Mouse (Mus musculus) cortical plate, adult 2 months (tissue): ENCODE data around the gene Pakap.

Experiments
- CTCF ChIP-seq: fragments of 200-500 bp; IDR thresholded peaks from 2 replicates; pipeline ENCODE4 v1.5.1; 2011; ENCODE audit warnings: mild to moderate bottlenecking, control low read depth, low read length; ENCODE audit not compliant: insufficient read depth; ENCODE audit errors: extremely low read depth
- POLR2A ChIP-seq: fragments of 200-500 bp; IDR thresholded peaks from 2 replicates; pipeline ENCODE4 v1.6.1; 2011; ENCODE audit warnings: mild to moderate bottlenecking, low read length, control low read depth; ENCODE audit not compliant: insufficient read depth; ENCODE audit errors: extremely low read depth

- no peak for TF ChIP-seq CTCF
- no peak for TF ChIP-seq POLR2A
Observed at GRCm38 (mm10) chr4:57780833-57781641, 213.1 kb downstream of the Pakap start.
